8 mouse cellular contexts compared by ENCODE assay signal in the genomic region with DNA sequence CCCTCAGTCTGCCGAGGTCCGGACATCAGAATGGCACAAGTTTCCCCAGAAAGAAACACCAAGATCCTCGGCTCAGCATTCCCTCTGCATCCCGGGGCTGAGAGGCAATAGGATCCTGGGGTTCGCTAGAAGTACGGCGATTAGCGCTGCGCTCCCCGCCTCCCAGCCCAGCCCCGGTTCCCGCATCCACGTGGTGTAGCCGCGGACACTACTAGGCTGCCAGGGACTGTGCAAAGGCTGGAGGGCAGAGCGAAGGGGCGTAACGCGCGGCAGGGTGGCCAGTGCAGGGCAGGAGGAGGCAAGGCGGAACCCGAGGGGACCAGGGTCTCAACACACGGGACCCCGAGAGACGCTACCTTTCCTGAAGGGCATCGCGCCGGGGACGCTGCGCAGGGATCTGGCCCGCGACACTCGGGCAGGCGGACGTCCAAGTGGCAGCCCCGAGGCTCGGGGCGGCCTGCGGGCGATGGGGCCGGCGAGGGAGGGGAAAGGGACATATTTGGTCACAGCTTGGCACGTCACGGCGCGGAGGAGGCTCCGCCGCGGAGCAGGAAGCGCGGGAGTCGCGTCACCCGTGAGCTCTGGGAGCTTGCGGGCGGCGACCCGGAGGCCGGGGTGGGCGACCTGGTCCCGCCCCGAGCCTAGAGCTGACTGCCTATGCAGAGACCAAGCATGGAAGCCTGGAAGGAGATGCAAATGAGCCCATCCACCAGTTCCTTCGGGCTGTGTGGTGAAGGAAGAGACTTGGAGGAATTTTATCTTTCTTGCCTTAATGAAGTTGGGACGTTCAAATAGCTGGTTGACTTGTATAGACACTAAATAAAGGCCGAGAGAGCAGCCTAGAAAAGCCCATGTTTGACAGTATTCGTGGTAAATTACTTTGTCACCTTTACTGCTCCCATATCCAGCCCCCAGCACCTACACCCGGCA. TPM values are rescaled to one million over a fixed set of nuclear protein-coding genes. Genes with fewer than 3 reads are reported as not detected.
DNase-seq lines count a peak whose midpoint lies in the region.

Gene Pfkfb3 (minus strand): TSS at position 607 of the 930 bp plus-strand sequence.

- peaks cover 57% of the 10 kb centered on the region for H3K27me3 ChIP-seq in embryonic facial prominence, embryonic 10.5 days (replicated peaks; ENCODE audit: low read depth, poor library complexity, severe bottlenecking)
- H3K27me3 ChIP-seq in midbrain, embryonic 10.5 days (ENCODE audit: low read depth, poor library complexity, severe bottlenecking) = peaks cover 54% of the 10 kb centered on the region

- H3K27ac ChIP-seq in embryonic facial prominence, embryonic 10.5 days (replicated peaks) = peak within 1 kb of the TSS; percentile 36; the same call in 1 of the 2 replicates
- peak within 1 kb of the TSS; percentile 74 for H3K27ac ChIP-seq in midbrain, embryonic 10.5 days (replicated peaks)

- peaks cover 21% of the 10 kb centered on the region for H3K4me1 ChIP-seq in embryonic facial prominence, embryonic 10.5 days
- peaks cover 24% of the 10 kb centered on the region for H3K4me1 ChIP-seq in midbrain, embryonic 10.5 days

- intact Hi-C loops in left cerebral cortex, postnatal 4 days (cut with DNase I) = no loop called here

- WGBS in embryonic facial prominence, embryonic 10.5 days = 2% methylated on average over 67 of the region's 67 CpGs
- 2% methylated on average over 66 of the region's 67 CpGs for WGBS in midbrain, embryonic 10.5 days

- no peaks in the 10 kb centered on the region for H3K9me3 ChIP-seq in embryonic facial prominence, embryonic 10.5 days
- H3K9me3 ChIP-seq in midbrain, embryonic 10.5 days (replicated peaks) = no peaks in the 10 kb centered on the region

- H3K4me3 ChIP-seq in embryonic facial prominence, embryonic 10.5 days = peak within 1 kb of the TSS; percentile 67
- H3K4me3 ChIP-seq in midbrain, embryonic 10.5 days = peak within 1 kb of the TSS; percentile 69

- peak; percentile 76 to 79 for DNase-seq in adrenal gland, adult 18-20 months (ENCODE audit: low spot score in 2 of 2)
- peak; percentile 67 for DNase-seq in embryonic facial prominence, embryonic 10.5 days (ENCODE audit: low spot score)
- peak; percentile 99 for DNase-seq in heart, adult 11 months
- peak; percentile 70 for DNase-seq in kidney, adult 11 months
- DNase-seq in left cerebral cortex, postnatal 4 days = peak; percentile 54
- peak; percentile 68 for DNase-seq in midbrain, embryonic 10.5 days (ENCODE audit: low spot score)
- peak; percentile 51 for DNase-seq in right cerebral cortex, postnatal 4 days
- DNase-seq in adipocyte (ENCODE audit: low spot score) = no peak

- no peaks in the 10 kb centered on the region for H3K36me3 ChIP-seq in embryonic facial prominence, embryonic 10.5 days (replicated peaks)
- H3K36me3 ChIP-seq in midbrain, embryonic 10.5 days = no peaks in the 10 kb centered on the region

RNA-seq across cellular contexts. Expression of gene Pfkfb3, which starts in this region (rescaled TPM):
- 100 to 1,000 TPM; 162 to 232 TPM for total RNA-seq in adrenal gland, adult 18-20 months (2021)
- polyA plus RNA-seq in embryonic facial prominence, embryonic 10.5 days (2016; fragmentation: Nextera tagmentation; extraction: Ambion mirVana) = 15.4 and 17.0 TPM in 2 replicates
- total RNA-seq in left cerebral cortex, postnatal 4 days (2021) = 10 to 100 TPM; 55.3 to 57.4 TPM
- polyA plus RNA-seq in midbrain, embryonic 10.5 days (2016; fragmentation: Nextera tagmentation; extraction: Ambion mirVana) = 13.3 TPM in 2 replicates
